Mouse (Mus musculus): ENCODE results near the gene Vps35l. TPM values are rescaled to one million over a fixed set of nuclear protein-coding genes. Genes with fewer than 3 reads are reported as not detected.

The Vps35l gene
- total RNA-seq, 1 experiment from 2014 or later = 40.2 TPM

DNA sequence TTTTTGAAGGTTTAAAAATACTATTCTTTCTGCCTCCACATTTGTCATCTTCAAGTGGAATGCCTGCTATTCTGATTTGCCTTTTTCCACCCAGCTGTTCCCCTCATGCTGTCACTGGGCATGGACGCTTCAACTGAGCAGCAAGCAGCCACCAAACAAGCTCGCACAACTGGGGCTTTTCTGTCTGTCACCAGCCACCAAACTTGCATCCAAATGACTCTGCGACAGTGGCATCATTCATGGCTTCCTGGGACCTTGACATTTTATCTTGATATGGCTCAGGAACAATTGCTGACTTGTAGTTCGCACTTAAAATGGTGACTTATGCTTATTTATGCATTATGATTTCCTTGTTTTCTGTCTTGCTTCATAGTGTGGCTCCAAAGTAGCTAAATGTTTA, 144.9 kb downstream of the Vps35l start:
- ATAC-seq (replicated peaks in 1 of 2; ENCODE audit: insufficient read depth in 1 of 2, low FRiP score in 2 of 2, low TSS enrichment in 1 of 2, low read depth in 1 of 2, poor library complexity in 2 of 2, severe bottlenecking in 2 of 2) = no peak

GRCm38 (mm10) chr7:118887303-118888055, 147.5 kb downstream of the Vps35l start:
- no peak for ATAC-seq (replicated peaks in 1 of 2; ENCODE audit: insufficient read depth in 1 of 2, low FRiP score in 2 of 2, low TSS enrichment in 1 of 2, low read depth in 1 of 2, poor library complexity in 2 of 2, severe bottlenecking in 2 of 2)

- ATAC-seq (replicated peaks in 1 of 2; ENCODE audit: insufficient read depth in 1 of 2, low FRiP score in 2 of 2, low TSS enrichment in 1 of 2, low read depth in 1 of 2, poor library complexity in 2 of 2, severe bottlenecking in 2 of 2) = no peak
Observed at GRCm38 (mm10) chr7:118889046-118889680, 149.1 kb downstream of the Vps35l start.

Other genes with a start within 250 kb of the Vps35l start
- 9.4 and 13.1 TPM in 2 replicates for gene Itpripl2, start 248.3 kb upstream of the Vps35l start, total RNA-seq (2017)
- gene Coq7, start 206.9 kb upstream of the Vps35l start, total RNA-seq (2017) = 25.6 and 30.7 TPM in 2 replicates
- gene Tmc7, start 155.5 kb upstream of the Vps35l start, total RNA-seq (2017) = 0.31 TPM in 1 of 2 replicates, not detected in the other
- not detected in 2 replicates for gene Tmc5, start 142.9 kb upstream of the Vps35l start, total RNA-seq (2017)
- gene Gde1, start 34.4 kb upstream of the Vps35l start, total RNA-seq (2017) = 30.0 and 36.3 TPM in 2 replicates
- gene Ccp110, start 27.7 kb upstream of the Vps35l start, total RNA-seq (2017) = 22.5 and 30.7 TPM in 2 replicates
- 0.99 and 2.0 TPM in 2 replicates for gene Iqck, start 115.5 kb downstream of the Vps35l start, total RNA-seq (2017)
- 38.5 and 50.3 TPM in 2 replicates for gene Knop1, start 116.0 kb downstream of the Vps35l start, total RNA-seq (2017)

All from hematopoietic stem cell, adult 5-6 weeks (primary cell).